Mouse (Mus musculus) urinary bladder, adult 2 months (tissue): ENCODE measurements at regions not wholly inside any gene's neighbourhood (a gene's known extent, or its start where the extent isn't known, plus 50 kb on each side); places are given as distances from the start of the nearest gene placed in this dataset.

Experiments
- DNase-seq: peaks from one replicate; pipeline ENCODE4 v3.0.0; 2022; ENCODE audit warnings: low spot score

DNA sequence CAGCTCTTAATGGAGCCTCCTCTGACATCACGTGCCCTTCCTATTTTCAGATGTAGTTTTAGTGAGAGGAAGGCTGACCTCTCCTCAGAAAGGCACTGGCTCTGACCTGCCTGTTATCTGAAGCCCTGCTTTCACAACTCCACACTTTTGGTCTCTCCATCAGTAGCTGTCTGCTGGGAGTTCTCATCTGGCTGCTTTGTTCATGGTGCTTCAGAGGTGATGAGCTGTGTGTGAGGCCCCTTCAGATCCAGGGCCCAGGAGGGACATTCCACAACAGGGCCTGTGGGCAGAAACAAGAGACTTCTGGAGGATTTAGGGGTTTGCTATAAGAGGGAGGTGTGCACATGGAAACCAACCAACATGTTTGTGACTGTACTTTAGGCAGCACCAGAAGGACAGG, 50.8 kb upstream of the Fhl2 start:
- DNase-seq: no peak

DNA sequence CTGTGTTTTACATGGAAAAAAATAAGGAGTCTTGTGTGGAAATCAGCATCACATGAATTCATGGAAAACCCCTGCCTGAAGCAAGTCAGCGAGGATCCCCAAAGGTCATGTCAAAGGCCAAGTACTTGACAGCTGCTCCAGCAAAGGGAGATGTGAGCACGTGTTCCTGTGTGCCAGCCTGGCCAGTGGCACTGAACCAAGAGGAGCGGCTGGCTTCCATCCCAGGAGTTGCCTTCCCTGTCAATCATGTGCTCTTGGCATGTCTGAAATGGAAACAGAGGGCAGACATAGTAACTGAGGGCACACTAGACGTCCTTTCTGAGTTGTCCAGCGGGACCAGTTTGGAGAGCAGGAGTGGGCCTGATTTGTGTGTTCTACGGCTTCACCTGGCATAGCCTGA, 53.5 kb upstream of the Fhl2 start:
- no peak for DNase-seq

DNA sequence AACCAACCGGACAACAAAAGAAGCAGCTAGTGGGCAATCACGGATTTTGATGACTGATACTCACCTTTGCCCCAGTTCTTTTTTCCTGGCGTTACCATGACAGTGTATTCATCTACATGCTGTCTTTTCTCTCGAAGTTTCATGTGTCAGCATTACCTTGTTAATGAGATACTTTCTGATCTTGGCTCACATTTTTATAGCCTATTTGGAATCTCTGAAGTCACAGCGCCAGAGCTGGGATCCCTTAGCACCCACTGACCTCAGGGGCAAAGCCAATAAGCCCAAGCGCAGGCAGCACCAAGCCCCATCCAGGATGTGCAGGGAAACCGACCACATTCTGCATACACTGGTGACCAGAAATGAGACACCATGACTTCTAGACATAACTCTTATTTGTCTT, 54.6 kb upstream of the Fhl2 start:
- no peak for DNase-seq

DNA sequence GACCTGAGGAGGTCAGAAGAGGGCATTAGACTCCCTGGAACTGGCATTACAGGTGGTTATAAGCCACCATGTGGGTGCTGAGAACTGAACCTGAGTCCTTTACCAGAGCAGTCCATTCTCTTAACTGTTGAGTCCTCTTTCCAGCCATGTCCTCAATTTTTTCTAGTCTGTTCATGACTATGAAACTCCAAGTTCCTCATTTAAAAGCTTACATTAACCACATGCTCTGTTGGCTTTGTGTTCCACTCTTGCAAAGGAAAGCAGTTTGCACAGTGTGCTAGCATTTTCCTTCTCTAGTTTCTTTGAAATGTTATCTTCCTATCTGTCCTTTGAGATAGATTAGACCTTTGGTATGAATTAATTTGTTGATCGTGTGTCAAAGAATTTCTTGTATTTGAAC, 57.3 kb upstream of the Fhl2 start:
- DNase-seq: no peak

DNA sequence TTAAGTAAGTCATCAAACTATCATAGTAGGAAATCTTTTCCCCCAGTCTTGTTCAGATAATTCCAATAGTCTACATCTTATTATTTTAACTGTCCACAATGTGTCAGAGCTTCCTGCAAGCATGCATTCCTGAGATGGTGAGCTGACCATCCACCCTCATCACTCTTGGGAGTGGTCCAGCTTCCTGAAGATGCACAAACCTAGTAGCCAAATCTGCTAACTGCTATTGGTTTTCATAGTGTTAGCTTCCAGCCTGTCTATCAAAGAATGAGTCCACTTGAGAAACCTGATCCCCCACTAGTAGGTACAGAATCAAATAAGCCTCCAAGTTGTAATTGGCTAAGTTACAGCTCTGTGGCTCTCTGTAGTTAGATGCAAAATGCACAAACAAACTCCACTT, 59.3 kb upstream of the Fhl2 start:
- DNase-seq: no peak

DNA sequence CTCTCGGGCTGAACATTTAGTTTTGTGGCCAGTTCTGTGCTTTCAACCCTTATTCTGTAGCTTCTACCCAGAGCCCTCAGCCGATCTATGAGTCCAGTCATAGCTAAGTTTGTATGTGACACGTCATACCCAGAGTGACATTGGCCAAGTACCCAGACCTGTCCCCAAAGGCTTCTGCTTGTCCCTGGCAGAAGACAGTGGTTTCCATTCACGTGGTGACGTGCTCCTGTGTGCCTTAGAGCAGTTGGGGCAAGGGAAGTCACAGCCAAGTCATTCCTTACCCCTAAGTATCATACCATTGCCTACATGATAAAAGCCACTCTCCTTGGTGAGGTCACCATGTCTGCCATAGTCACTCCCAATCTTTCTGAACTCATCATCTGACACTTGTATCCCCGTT, 61.1 kb upstream of the Fhl2 start:
- DNase-seq: no peak

DNA sequence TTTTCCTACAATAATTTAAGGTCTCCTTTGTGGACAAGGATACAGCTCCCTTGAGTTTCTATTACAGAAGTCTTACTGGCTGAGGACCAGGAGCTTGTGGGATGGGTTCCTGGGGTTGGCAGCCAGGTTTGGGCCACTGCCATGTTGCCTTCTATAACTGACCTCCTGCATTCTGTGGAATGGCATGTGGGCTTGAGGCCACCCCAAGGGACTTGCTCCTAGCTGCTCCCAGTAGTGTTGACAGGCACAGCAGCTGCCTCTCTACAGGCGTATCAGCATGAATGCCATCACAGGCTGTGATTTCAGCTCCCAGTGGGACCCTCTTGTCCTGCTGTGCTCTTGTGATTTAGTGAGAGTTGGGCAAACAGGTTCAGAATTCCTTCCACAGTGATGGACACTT, 63.1 kb upstream of the Fhl2 start:
- no peak for DNase-seq

- no peak for DNase-seq
Observed at GRCm38 (mm10) chr1:43260491-43260890, 63.7 kb upstream of the Fhl2 start.

GRCm38 (mm10) chr1:43264407-43264889, 67.7 kb upstream of the Fhl2 start:
- peak; percentile 22 for DNase-seq

- DNase-seq: no peak
Observed at GRCm38 (mm10) chr1:43265699-43266455, 69.1 kb upstream of the Fhl2 start.

GRCm38 (mm10) chr1:43269685-43270084, 72.9 kb upstream of the Fhl2 start:
- no peak for DNase-seq

- no peak for DNase-seq
Observed at GRCm38 (mm10) chr1:43273236-43273868, 76.6 kb upstream of the Fhl2 start.

- no peak for DNase-seq
Observed at GRCm38 (mm10) chr1:43291736-43292135, 95.0 kb upstream of the Fhl2 start.

- DNase-seq: no peak
Observed at GRCm38 (mm10) chr1:43292561-43292960, 95.8 kb upstream of the Fhl2 start.

DNA sequence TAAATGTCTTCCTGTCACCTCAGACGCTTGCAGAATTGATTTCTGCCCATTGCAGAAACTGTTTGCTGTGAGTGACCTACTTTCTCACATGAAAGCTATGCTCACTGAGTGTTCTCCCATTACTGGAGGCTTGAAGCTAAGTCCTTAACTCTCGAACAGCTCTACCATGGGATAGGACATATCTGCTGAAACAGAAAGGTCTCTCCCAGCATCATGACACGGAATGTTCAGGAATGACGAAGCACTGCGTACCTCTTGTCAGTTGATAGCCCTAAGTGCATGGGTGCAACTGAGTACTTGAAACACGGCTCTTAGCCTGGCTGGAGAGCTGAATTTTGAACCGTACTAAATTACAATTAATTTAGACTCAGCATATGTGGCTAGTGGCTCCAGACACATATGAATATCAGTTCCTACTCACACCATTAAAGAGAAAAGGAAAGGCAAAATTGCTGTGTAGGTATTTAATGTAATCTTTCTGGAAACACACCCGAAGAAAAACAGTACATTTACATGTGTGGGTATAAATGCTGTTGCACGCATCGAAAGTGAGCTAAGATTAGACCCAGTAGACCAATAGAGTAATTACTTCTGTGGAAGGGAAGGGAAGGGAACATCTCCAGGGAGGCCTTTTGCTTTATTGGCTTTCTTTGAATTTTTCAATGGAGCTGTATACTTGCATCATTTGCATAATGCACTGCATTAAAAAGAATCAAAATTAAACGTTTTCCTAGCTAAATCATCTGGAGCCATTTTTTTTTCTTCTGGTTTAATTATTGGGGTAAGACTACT, 97.6 kb upstream of the Fhl2 start:
- no peak for DNase-seq

DNA sequence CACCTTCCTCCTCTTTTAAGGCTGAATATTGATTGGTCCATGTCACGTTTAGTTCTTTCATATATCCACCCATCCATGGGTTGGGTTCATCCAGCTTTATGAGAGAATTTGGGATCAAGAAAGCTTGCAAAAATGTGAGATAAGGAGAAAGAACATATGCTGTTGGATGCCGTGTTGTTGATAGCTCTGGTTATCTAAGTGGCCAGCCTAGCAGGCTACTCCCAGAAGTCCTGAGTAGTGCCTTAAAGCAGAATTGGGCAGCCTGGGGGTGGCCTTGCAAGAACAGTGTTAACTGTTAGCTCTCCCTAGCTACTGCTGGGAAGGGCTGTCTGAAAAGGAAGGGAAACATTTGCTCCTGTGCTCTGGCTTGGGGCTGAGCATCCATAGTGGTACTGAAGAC, 100.8 kb upstream of the Fhl2 start:
- no peak for DNase-seq

DNA sequence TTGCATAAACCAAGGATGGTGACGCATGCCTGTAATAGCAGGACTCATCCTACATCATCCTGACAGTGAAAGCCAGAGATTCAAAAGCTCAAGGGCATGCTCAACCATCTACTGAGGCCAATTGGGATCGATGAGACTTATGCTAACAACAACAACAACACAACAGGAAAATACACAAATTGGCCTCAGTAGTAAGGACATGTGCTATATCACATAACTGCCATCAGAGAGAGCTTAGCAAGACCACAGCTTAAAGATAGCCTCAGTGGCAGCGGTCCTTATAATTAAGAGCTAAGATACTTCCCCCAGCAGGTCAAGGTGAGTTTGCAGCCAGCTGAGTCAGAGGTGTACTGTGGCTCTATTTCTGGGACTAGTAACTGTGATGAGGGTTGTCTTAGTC, 102.0 kb upstream of the Fhl2 start:
- DNase-seq: no peak

DNA sequence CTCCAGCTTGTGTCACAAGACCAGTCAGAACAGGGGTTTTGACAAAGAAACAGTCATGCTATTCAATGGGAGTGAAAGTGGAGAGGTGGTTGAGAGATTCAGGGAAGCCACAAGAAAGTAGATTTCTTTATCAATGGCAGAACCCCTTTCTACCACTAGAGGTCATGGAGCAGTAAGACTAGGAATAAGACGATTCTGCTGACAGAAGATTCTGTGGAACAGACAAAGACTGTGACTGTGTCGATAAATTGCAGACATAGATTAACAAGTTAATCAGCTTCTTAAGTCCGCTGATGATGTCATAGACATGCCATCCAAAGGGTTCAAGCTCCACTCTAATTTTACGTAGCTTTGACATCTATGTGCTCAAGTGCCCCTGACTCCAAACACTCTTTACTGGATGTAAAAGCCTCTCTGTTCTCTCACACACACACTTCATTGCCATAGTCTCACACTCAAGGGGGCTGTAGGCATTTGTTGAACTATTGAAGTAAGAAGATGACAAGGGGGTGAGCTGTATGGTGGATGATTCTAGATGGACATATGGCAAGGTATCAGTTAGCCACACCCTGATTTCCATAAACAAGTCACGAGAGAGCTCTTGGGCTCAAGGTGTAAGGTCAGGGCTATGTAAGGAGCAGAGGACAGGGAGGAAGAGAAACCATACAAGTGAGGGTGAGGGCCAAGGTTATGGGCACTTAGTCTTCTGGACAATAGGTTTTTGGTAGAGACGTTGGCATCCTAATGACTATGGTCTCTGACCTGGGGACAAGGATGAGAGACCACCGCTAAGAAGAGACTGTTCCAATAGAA, 102.9 kb upstream of the Fhl2 start:
- DNase-seq: no peak

GRCm38 (mm10) chr1:43300676-43301075, 103.9 kb upstream of the Fhl2 start:
- DNase-seq: no peak

GRCm38 (mm10) chr1:43301866-43302571, 105.2 kb upstream of the Fhl2 start:
- DNase-seq: no peak

GRCm38 (mm10) chr1:43302657-43303056, 105.9 kb upstream of the Fhl2 start:
- DNase-seq: no peak
